ENCODE assay signal across 14 mouse cellular contexts in the genomic region with DNA sequence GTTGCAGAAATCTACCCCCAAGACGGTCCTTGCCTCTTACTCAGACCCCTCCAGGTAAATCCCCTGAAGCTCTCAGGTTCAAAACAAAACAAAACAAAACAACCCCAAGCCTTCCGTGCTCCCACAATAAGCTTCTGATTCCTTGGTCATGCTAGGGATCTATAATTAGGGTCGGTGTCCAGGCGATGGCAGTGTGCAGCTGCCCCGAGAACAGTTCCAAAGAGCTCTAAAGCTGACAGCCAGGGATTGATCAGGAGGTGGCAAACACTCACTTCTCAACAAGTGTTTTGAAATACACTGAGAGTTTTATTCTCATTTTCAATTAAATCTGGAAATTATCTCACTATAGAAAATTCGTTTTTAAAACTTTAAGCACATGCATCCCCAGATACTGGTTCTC. TPM values are rescaled to one million over a fixed set of nuclear protein-coding genes. Genes with fewer than 3 reads are reported as not detected.
DNase-seq lines count a peak whose midpoint lies in the region; ATAC-seq and TF ChIP-seq lines count a peak whose summit lies in the region.
"Had no signal": no experiment of that assay in that cellular context is flagged by ENCODE, and none has a peak within 500 bp of the region (broad histone marks: within the 10 kb centered on the region; RNA-seq: fewer than 3 reads in every experiment).

No protein-coding gene starts in this region.

- no peak overlapping the region for H3K4me2 ChIP-seq in kidney, embryonic 15.5 days
- H3K4me2 ChIP-seq: forebrain, embryonic 12.5 days; hindbrain, embryonic 12.5 days had no signal

- peak; percentile 27 to 47 for DNase-seq in adrenal gland, adult (ENCODE audit: inconsistent age in 2 of 2, low spot score in 1 of 2)
- no peak for DNase-seq in adrenal gland, postnatal 4 days (ENCODE audit: low spot score in 2 of 2)
- peak; percentile 46 for DNase-seq in kidney, adult 9 months
- DNase-seq in 416B (ENCODE audit: low read depth) = peak; percentile 74
- DNase-seq in layer of hippocampus, postnatal 25 days (ENCODE audit: extremely low spot score in 1 of 2, low spot score in 1 of 2) = no peak
- no peak for DNase-seq in urinary bladder, postnatal 10 days (ENCODE audit: low spot score)
- DNase-seq: spleen, adult 18-20 months had no signal

- H3K9ac ChIP-seq in kidney, embryonic 15.5 days = no peak overlapping the region
- H3K9ac ChIP-seq: forebrain, embryonic 12.5 days; hindbrain, embryonic 12.5 days had no signal

- no peaks in the 10 kb centered on the region for H3K4me1 ChIP-seq in kidney, embryonic 15.5 days
- no peaks in the 10 kb centered on the region for H3K4me1 ChIP-seq in embryonic fibroblast, embryonic 13.5 days (ENCODE audit: control insufficient read depth, insufficient read depth, low read length)
- H3K4me1 ChIP-seq: forebrain, embryonic 12.5 days; hindbrain, embryonic 12.5 days had no signal

- no peak for TF ChIP-seq POLR2A in embryonic fibroblast, embryonic 13.5 days (IDR thresholded peaks at IDR 0.05; ENCODE audit: low read depth, low read length)

- TF ChIP-seq CTCF in embryonic fibroblast, embryonic 13.5 days (IDR thresholded peaks at IDR 0.05; ENCODE audit: borderline replicate concordance, insufficient read depth, low read length) = peak; percentile 31; the same call in 1 of the 2 replicates

- 45% methylated on average over 6 of the region's 6 CpGs for WGBS in kidney, embryonic 15.5 days

- no peaks in the 10 kb centered on the region for H3K9me3 ChIP-seq in kidney, embryonic 15.5 days (replicated peaks)
- H3K9me3 ChIP-seq: forebrain, embryonic 12.5 days; hindbrain, embryonic 12.5 days had no signal

- H3K4me3 ChIP-seq in kidney, embryonic 15.5 days (replicated peaks) = no peak overlapping the region
- H3K4me3 ChIP-seq in embryonic fibroblast, embryonic 13.5 days (ENCODE audit: insufficient read depth, low read length) = no peak overlapping the region
- H3K4me3 ChIP-seq: forebrain, embryonic 12.5 days; hindbrain, embryonic 12.5 days had no signal

- ATAC-seq in kidney, embryonic 15.5 days (replicated peaks; ENCODE audit: low FRiP score) = no peak

- H3K27ac ChIP-seq in kidney, embryonic 15.5 days = no peak overlapping the region
- no peak overlapping the region for H3K27ac ChIP-seq in embryonic fibroblast, embryonic 13.5 days (ENCODE audit: insufficient read depth, low read length)
- H3K27ac ChIP-seq: forebrain, embryonic 12.5 days; hindbrain, embryonic 12.5 days had no signal

- no peaks in the 10 kb centered on the region for H3K27me3 ChIP-seq in kidney, embryonic 15.5 days

- no peaks in the 10 kb centered on the region for H3K36me3 ChIP-seq in kidney, embryonic 15.5 days
- H3K36me3 ChIP-seq: forebrain, embryonic 12.5 days; hindbrain, embryonic 12.5 days had no signal

RNA-seq across cellular contexts. Expression of a gene that starts 17.8 kb away (rescaled TPM):
- not detected for total RNA-seq in adrenal gland, postnatal 4 days (2021)
- polyA plus RNA-seq in kidney, embryonic 15.5 days (2015; fragmentation: Nextera tagmentation; extraction: Ambion mirVana) = 0.15 TPM in 1 of 2 replicates, not detected in the other
- not detected in 2 replicates for polyA plus RNA-seq in embryonic fibroblast, embryonic 13.5 days (2011; ENCODE audit: insufficient read length, low read depth, missing spikeins)
- total RNA-seq in layer of hippocampus, postnatal 25 days (2021) = not detected
- total RNA-seq: granulocyte monocyte progenitor cell, adult 5-6 weeks had no signal
- polyA plus RNA-seq: forebrain, embryonic 12.5 days; hindbrain, embryonic 12.5 days; lung, embryonic 16.5 days; thymus, postnatal 0 days had no signal

RNA-seq across cellular contexts. Expression of a gene that starts 43.9 kb away (rescaled TPM):
- 1 to 10 TPM in 1 of 2 experiments, under 1 TPM in 1; 0.34 to 1.6 TPM for total RNA-seq in adrenal gland, postnatal 4 days (2021)
- 0.14 and 160 TPM in 2 replicates for polyA plus RNA-seq in kidney, embryonic 15.5 days (2015; fragmentation: Nextera tagmentation; extraction: Ambion mirVana)
- not detected in 2 replicates for polyA plus RNA-seq in embryonic fibroblast, embryonic 13.5 days (2011; ENCODE audit: insufficient read length, low read depth, missing spikeins)
- total RNA-seq in layer of hippocampus, postnatal 25 days (2021) = under 1 TPM; 0.16 to 0.30 TPM
- polyA plus RNA-seq: forebrain, embryonic 12.5 days; hindbrain, embryonic 12.5 days had no signal

Comparison
In these comparisons a context has a peak if more than half of its experiments do, and no peak if none do; other contexts are left out.
1. DNase-seq: peak in adrenal gland, adult (2 of 2), kidney, adult 9 months (single experiment) and 416B (single experiment); none in adrenal gland, postnatal 4 days (0 of 2), layer of hippocampus, postnatal 25 days (0 of 2) and urinary bladder, postnatal 10 days (single experiment).